Mouse (Mus musculus) small intestine, adult 2 months (tissue): ENCODE results near the gene Zkscan17. TPM values are rescaled to one million over a fixed set of nuclear protein-coding genes. Genes with fewer than 3 reads are reported as not detected.

Source experiments
- H3K27ac ChIP-seq: fragments of 200-500 bp; 2 replicates; pipeline ENCODE4 v1.5.1; 2012; ENCODE audit warnings: low read depth, low read length, control low read depth, inconsistent platforms; ENCODE audit not compliant: insufficient read depth
- H3K27me3 ChIP-seq: fragments of 200-500 bp; 2 replicates; pipeline ENCODE4 v1.6.1; 2012; ENCODE audit warnings: mild to moderate bottlenecking, moderate library complexity, low read length, inconsistent platforms; ENCODE audit not compliant: control insufficient read depth, insufficient read depth
- H3K36me3 ChIP-seq: fragments of 200-500 bp; 2 replicates; pipeline ENCODE4 v1.6.1; 2012; ENCODE audit warnings: mild to moderate bottlenecking, low read length, control low read depth, inconsistent platforms; ENCODE audit not compliant: control insufficient read depth, insufficient read depth
- H3K4me1 ChIP-seq: fragments of 200-500 bp; 2 replicates; pipeline ENCODE4 v1.6.1; 2012; ENCODE audit warnings: low read length, inconsistent platforms, mixed read lengths; ENCODE audit not compliant: control insufficient read depth, insufficient read depth, insufficient read length
- H3K4me3 ChIP-seq: fragments of 200-500 bp; 2 replicates; pipeline ENCODE4 v1.5.1; 2012; ENCODE audit warnings: low read depth, mild to moderate bottlenecking, control low read depth, inconsistent platforms, low read length, moderate library complexity
- CTCF ChIP-seq: fragments of 200-500 bp; IDR thresholded peaks from 2 replicates; pipeline ENCODE4 v1.5.1; 2012; ENCODE audit warnings: low read depth, mild to moderate bottlenecking, control low read depth, inconsistent platforms, low read length, moderate library complexity, mixed read lengths; ENCODE audit not compliant: insufficient replicate concordance, insufficient read length; ENCODE audit errors: extremely low read depth
- POLR2A ChIP-seq: fragments of 200-500 bp; IDR thresholded peaks from 2 replicates; pipeline ENCODE4 v1.6.1; 2012; ENCODE audit warnings: low read depth, mild to moderate bottlenecking, control low read depth, inconsistent platforms, low read length, moderate library complexity
- WGBS: fragments of 180-500 bp; shearing (Covaris S2); methylation state at CpG from one replicate; pipeline ENCODE4 v1.1.7; 2018; 5-methylcytosine and 5-hydroxymethylcytosine counted together
- polyA plus RNA-seq: library from polyadenylated mRNA; depleted of rRNA; stranded (reverse); fragments of >200 nt; gene quantifications from 2 replicates; pipeline ENCODE4 v1.2.3, GENCODE M21; 2012

The Zkscan17 gene
- polyA plus RNA-seq, 1 experiment: 5.8 TPM

- Histone ChIP-seq H3K27ac (no peak overlapping the region), H3K27me3 (no peaks in the 10 kb centered on the region), H3K4me3 (no peak overlapping the region), H3K4me1 (no peaks in the 10 kb centered on the region), H3K36me3 (no peaks in the 10 kb centered on the region)
- 74% methylated on average over 8 of the region's 8 CpGs for WGBS
- TF ChIP-seq CTCF: no peak
- no peak for TF ChIP-seq POLR2A
These were observed 28.0 kb upstream of the Zkscan17 start for GRCm38 (mm10) chr11:59554535-59554934.

DNA sequence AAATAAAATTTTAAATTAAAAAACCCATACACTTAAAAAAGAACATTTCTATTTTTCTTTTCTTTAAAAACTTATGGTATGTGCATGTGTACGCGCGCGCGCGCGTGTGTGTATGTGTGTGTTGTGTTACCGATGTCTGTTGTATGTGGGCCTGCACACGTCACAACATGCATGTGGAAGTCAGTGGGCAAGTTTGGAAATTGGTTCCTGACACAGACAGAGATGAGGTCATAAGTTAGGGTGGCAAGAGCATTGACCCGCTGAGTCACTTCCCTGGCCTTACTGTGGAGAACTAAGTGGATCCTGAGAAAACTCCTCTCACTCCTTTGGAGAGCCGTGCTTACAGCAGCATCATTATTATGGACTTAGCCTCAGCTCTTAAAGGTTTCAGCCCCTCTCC lies 27.6 kb upstream of the Zkscan17 start:
- H3K27ac ChIP-seq: no peak overlapping the region
- no peaks in the 10 kb centered on the region for H3K4me1 ChIP-seq
- no peaks in the 10 kb centered on the region for H3K36me3 ChIP-seq
- 94% methylated on average over 11 of the region's 11 CpGs for WGBS
- no peaks in the 10 kb centered on the region for H3K27me3 ChIP-seq
- TF ChIP-seq POLR2A: no peak
- no peak for TF ChIP-seq CTCF
- no peak overlapping the region for H3K4me3 ChIP-seq

DNA sequence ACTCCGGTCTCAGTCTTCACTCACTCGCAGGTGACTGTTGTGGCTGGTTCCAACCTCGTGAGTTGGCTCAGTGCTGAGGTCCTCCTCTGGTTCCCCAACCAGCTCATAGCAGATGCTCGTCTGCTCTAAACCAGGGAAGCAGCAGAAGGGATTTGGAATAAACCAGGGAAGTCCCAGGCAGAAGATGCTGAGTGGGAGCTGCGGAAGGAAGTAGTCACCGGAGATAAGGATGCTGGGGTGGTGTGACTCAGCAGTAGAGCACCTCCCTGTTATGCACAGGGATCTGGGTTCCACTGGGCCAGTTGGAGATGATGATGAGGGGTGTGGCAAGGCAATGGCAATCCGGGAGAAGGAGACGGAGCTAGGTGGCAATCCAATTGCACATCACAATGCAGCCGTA lies 17.5 kb upstream of the Zkscan17 start:
- no peak overlapping the region for H3K4me3 ChIP-seq
- no peak overlapping the region for H3K27ac ChIP-seq
- no peaks in the 10 kb centered on the region for H3K27me3 ChIP-seq
- TF ChIP-seq CTCF: no peak
- TF ChIP-seq POLR2A: no peak
- H3K36me3 ChIP-seq: no peaks in the 10 kb centered on the region
- H3K4me1 ChIP-seq: no peaks in the 10 kb centered on the region
- WGBS: 67% methylated on average over 9 of the region's 9 CpGs

DNA sequence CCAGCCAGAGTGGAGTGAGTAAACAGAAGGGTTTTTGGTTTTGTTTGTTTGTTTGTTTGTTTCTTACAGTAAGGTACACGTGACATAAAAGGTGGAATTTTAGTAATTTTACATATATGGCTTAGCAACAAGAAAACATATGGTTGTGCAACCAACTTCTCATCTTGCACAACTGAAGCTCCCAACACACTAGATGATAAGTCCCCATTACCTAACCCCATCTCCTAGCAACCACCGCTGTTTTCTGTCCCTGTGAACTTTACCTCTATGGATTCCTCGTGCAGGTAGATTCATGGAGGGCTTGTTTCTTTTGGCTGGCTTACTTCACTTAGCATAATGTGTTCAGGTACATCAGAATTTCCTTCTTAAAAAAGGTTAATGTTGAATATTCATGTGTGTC lies 16.8 kb upstream of the Zkscan17 start:
- Histone ChIP-seq H3K36me3 (no peaks in the 10 kb centered on the region), H3K27me3 (no peaks in the 10 kb centered on the region), H3K4me3 (no peak overlapping the region), H3K27ac (no peak overlapping the region), H3K4me1 (no peaks in the 10 kb centered on the region)
- 32% methylated on average over 3 of the region's 3 CpGs for WGBS
- no peak for TF ChIP-seq CTCF
- TF ChIP-seq POLR2A: no peak

DNA sequence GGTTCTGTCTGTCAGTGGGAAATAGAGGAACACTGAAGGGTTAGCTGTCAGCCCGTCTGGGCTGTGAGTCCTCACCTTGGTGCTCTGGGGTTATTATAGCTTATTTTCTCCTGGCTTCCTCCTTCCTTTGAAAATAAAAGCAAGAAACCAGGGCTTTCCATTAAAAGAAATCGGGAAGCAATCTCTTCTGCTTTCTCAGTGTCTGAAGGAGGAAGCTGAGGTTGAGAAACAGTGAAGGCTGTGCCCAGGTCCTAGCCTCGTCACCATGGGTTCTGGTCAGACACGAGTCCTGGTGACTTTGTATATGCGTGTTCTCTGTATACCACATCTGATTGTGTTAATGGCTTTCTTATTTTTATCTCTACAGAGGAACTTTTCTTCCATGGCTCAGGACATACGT lies 15.9 kb upstream of the Zkscan17 start:
- Histone ChIP-seq H3K27ac (no peak overlapping the region), H3K36me3 (no peaks in the 10 kb centered on the region), H3K27me3 (no peaks in the 10 kb centered on the region), H3K4me3 (no peak overlapping the region), H3K4me1 (no peaks in the 10 kb centered on the region)
- 55% methylated on average over 6 of the region's 6 CpGs for WGBS
- TF ChIP-seq CTCF (no peak), POLR2A (no peak)

DNA sequence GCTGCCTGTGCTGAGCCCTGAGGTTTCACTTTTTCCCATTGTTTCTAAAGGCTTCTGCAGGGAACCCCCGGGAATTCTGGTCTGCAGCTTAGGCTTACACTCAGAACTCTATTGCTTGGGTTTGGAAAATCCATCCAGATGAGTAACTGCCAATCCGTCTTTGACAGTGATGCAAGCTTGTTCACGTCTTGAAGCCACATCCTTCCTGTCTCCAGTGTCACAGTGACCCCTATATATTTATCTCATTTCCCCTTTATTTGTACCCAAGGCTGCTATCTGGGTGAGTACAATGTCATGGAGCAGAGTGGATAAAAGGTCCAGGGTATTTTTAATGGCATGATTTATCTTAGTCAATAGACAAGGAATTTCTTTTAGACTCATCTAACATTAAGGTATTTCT lies 14.8 kb upstream of the Zkscan17 start, which contains the start of gene Nlrp3:
Nlrp3 (plus strand) TSS at position 245 of the 400 bp plus-strand sequence.
- Histone ChIP-seq H3K36me3 (no peaks in the 10 kb centered on the region), H3K4me1 (no peaks in the 10 kb centered on the region), H3K4me3 (no peak within 1 kb of the TSS; the same call in 1 of the 2 replicates), H3K27me3 (no peaks in the 10 kb centered on the region), H3K27ac (peak within 1 kb of the TSS; percentile 31; the same call in 1 of the 2 replicates)
- no peak for TF ChIP-seq CTCF
- no peak for TF ChIP-seq POLR2A
- WGBS: 46% methylated on average over 3 of the region's 3 CpGs

GRCm38 (mm10) chr11:59540123-59540522 lies 13.6 kb upstream of the Zkscan17 start:
- Histone ChIP-seq H3K4me3 (no peak overlapping the region), H3K4me1 (no peaks in the 10 kb centered on the region), H3K27ac (no peak overlapping the region), H3K36me3 (no peaks in the 10 kb centered on the region), H3K27me3 (no peaks in the 10 kb centered on the region)
- 60% methylated on average over 3 of the region's 3 CpGs for WGBS
- no peak for TF ChIP-seq CTCF
- no peak for TF ChIP-seq POLR2A

DNA sequence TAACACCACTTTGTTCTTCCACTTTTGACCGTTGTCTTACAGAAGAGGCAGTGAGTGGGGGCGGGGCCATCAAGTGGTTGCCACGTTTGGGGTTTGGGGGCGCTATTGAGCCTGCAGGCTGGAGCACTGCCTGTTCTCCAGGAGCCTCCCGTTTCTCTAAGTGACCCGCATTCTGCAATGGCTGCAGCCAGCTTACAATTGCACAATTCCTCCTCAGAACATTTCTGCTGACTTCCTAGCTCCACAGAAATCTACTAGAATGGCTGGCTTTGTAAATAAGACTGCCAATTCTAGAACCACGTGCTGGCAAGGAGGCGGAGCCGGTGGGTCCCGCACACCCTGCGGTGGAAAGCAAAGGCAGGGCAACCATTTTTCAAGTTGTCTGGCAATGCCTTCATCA lies 11.8 kb upstream of the Zkscan17 start:
- Histone ChIP-seq H3K27me3 (no peaks in the 10 kb centered on the region), H3K36me3 (no peaks in the 10 kb centered on the region), H3K4me3 (no peak overlapping the region), H3K4me1 (no peaks in the 10 kb centered on the region), H3K27ac (no peak overlapping the region)
- 16% methylated on average over 11 of the region's 11 CpGs for WGBS
- peak; percentile 10; the same call in 1 of the 2 replicates for TF ChIP-seq CTCF
- TF ChIP-seq POLR2A: no peak
